Mouse (Mus musculus) heart, adult 9 months (tissue): ENCODE data around the gene Mettl9.
"Not testable (repeated sequence)": the region's sequence is repeated elsewhere in the genome, so short reads cannot be mapped to it uniquely, and the experiment has no call there.

Experiments used
- DNase-seq, 2 experiments: peaks; one replicate each; pipeline ENCODE4 v3.0.0; 2022; ENCODE audit warnings: low spot score in 2 of 2

Gene Mettl9

GRCm38 (mm10) chr7:121033856-121034652 lies at the start of gene Mettl9:
Gene Mettl9, plus strand, starts transcription at chr7:121034445.
- DNase-seq: peak; percentile 93

GRCm38 (mm10) chr7:120991191-120991590 lies 43.1 kb upstream of the Mettl9 start:
- no peak for DNase-seq

DNA sequence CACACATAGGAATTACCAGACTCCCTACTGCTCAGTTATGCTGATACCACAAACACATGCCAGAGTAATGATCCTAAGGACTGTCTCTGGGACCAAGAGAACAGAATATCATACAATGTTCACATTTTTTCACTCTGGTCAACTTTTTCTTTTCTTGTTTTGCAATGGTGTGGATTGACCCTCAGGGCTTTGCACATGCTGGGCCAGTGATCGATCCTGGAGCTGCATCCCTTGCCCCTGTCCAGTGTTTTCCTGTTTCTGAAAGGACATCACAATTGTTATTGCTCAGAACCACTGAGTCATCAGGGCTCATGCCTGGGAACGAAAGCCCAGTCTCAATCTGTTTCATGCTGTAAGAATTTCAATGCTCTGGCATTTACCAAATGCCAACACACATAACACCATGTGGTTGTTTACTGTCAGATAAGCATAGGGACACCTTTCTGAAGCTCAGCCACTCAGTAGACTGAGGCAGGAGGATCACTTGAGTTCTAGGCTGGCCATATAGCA lies 35.2 kb upstream of the Mettl9 start:
- no peak for DNase-seq

DNA sequence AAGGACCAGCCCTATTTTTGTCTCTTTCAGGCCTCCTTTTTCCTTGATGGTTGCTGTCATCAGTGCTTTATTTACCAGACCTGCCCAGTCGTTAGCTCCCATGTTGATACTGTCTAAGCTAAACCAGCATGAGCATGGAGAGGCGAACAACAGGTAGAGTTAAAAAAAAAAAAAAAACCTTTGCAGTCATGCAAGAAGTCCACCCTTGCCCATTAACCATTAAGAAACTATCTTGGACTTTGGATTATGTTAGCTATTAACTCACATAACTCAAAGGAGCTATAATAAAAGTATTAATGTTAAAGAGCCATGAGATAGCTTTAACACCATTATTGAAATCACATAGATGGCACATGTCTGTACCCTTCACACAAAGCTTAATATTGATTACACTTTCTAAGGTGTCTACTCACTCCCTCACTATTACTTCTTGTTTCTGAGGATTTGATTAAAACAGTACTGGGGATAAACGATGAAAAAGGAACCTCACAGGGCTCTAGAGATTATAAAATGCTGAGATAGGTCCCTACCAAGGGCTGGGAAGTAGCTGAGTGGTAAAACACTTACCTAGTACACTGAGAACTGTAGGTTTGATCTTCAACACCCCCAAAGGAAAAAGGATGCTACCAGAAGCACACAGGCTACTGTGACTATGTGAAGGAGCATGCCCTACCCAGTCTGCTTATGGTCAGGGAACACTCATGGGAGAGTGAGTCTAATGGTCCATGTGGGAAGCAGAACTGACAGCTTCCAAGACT lies 34.0 kb upstream of the Mettl9 start:
- no peak for DNase-seq

DNA sequence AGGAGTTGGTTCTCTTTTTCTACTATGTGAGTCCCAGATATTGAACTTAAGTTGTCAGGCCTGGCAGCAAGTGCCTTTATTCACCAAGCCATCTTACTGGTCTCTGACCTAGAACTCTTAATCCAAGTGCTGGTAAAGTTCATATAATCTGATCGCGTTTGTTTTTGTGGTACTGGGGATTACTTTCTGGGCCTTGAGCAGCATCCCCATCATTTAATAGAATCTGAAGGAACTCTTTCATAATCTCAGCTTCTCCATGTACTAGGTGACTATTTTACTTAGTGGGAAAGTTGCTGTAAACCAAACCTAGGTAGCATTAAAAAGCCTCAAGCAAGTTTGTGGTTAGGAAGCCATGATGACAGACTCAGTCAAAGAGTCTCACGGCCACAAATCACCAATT lies 32.4 kb upstream of the Mettl9 start:
- no peak for DNase-seq

DNA sequence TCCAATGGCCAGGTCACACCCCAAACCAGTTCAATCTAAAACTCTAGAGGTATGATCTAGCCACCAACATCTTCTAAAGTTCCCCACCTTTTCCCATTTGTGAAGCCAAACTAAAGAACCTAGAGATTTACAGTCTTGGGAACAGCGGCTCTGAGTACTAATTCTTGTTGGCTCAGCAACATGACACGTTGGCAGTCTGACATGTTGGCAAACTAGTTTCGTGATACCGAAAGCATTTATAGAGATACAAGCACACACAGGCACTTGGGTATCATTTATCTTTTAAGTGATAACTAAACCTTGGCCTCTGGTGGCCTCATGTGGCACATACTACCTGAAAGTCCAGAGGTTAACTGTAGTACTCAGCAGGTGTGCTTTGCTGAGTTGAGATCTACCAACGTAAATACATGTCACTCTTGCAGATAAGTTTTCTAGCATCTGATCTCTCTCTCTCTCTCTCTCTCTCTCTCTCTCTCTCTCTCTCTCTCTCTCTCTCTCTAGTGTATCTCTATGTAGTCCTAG lies 31.8 kb upstream of the Mettl9 start:
- DNase-seq: no peak

DNA sequence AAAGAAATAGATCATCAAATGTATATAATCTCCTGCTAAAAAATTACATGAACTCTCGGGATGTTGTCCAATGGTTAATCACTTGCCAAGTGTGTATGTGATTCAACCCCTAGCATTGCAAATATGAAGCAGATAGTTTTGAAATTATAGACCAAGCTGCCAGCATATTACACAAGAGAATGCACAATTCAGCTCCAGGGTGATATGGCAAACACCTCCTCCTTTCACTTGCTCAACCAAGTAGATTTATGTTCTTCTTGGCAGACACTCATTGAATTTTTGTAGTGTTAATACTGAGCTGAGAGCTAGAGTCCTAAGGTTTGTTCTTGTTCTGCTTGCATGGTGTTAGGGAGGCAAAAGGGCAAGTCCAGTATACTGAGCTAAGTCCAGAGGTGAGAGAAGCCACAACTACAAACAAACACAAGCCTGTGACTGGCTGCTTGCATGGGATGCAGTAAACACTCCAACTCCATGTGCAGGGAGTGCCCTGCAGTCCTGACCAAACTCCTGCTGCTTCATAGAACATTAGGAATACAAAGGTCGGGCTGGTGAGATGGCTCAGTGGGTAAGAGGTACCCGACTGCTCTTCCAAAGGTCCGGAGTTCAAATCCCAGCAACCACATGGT lies 30.3 kb upstream of the Mettl9 start:
- DNase-seq: no peak

DNA sequence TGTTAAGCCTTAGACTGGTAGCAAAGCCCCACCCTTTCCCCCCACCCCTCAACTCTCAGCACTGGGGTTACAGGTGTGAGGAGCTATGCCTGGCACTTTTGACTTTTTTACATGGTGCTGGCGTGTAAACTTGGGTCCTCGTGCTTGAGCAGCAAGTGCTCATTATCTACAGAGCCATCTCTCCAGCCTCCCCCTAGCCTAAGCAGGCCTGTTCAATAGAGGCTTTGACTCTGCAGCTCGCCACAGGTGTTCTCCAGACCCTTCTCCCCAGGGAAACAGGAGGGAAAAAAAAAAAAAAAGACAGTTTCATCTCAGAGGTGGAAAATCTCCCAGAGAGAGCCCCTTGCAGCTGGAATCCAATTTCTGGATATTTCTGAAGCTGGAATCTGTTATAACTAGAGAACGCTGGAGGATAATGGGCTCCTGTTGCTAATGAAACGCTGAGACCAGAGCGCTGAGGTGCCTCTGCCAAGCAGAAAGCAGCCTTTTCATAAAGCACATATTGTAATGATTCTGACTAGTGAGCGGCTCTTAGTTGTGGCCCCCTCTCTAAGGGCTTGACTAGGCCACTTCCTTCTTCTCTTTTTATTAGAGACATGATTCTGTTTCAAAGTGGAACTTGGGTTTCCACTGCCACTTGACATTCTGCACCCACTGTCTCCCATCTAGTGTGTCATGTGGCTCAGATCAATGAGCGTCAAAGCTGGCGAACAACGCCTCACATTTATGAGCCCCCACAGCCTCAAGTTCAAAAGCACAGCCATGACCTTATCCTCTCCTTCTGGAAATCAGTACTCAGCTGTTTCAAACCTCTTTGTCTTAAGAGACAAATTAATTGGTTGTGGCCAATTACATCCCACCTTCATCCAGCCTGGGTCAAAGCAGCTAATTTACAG lies 22.2 kb upstream of the Mettl9 start:
- DNase-seq: no peak

GRCm38 (mm10) chr7:121014486-121014885 lies 19.8 kb upstream of the Mettl9 start:
- DNase-seq: no peak

GRCm38 (mm10) chr7:121018778-121019177 lies 15.5 kb upstream of the Mettl9 start:
- no peak for DNase-seq

DNA sequence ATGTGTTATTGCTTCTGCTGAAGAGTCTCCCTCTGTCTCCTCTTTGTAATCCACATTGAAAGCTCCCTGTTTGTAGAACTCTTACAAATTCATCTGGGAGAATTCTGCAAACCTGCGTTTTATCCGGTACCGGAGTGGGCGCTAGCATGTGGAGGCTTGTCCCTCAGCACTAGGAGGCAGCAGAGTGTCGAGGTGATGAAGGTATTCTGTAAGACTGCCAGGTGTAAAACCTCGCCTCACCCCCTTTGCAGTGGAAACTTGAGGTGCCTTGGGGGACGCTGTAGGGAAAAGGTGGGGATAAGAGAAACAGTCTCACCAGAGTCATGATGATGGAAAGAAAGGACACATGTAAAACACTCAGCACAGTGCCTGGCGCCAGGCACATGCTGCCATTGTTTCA lies 14.0 kb upstream of the Mettl9 start:
- no peak for DNase-seq

DNA sequence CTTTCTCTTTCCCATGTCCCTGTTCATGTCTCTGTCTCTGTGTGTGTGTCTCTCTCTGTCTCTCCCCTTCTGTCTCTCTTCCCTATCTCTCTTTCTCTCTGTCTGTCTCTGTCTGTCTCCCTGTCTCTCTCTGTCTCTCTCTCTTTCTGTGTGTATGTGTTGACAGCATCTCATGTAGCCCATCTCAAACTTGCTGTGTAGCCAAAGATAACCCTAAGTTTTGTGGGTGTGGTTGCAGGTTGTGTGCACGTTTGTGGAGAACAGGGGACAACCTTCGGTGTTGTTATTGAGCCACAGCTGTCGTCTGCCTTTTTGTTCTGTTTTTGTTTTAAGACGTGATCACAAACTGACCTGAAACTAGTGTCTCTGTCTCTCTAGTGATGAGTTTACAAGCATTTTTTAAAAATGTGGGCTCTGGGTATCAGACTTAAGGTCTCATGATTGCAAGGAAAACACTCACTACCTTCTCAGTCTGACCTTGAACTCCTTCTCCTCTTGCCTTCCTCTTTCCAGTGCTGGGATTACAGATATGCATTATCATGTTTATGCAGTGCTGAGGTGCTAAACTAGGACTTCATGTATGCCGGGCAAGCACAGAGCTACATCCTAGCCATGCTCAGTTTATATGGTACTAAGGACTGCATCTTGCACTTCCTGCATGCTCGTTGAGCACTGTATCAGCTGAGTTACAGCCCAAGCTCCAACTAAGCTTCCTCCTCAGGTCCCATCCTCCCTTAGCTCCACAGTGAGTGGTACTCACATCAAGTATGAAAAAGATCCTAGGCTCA lies 8.8 kb upstream of the Mettl9 start:
- no peak for DNase-seq

- DNase-seq: no peak
Observed at GRCm38 (mm10) chr7:121026300-121026699, 7.9 kb upstream of the Mettl9 start.

GRCm38 (mm10) chr7:121029947-121030346 lies 4.3 kb upstream of the Mettl9 start:
- DNase-seq: not testable (repeated sequence)

DNA sequence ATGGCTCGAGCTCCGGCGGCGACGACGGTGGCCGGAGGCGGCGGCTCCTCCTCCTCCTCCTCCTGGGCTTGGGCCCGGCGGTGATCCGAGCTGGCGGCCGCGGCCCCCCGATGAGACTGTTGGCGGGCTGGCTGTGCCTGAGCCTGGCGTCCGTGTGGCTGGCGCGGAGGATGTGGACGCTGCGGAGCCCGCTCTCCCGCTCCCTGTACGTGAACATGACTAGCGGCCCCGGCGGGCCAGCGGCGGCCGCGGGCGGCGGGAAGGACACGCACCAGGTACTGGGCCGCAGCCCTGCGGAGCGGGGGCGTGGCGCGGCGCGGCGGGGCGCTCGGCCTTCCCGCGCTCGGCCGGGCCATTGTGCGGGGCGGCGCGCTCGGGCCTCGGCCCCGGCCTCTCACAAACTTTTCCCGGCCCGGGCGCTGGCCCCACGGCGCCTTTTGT lies 476 bp downstream of the Mettl9 start:
- no peak for DNase-seq

- peak; percentile 41 to 53 for DNase-seq
Observed at GRCm38 (mm10) chr7:121035161-121035721, 996 bp downstream of the Mettl9 start.

DNA sequence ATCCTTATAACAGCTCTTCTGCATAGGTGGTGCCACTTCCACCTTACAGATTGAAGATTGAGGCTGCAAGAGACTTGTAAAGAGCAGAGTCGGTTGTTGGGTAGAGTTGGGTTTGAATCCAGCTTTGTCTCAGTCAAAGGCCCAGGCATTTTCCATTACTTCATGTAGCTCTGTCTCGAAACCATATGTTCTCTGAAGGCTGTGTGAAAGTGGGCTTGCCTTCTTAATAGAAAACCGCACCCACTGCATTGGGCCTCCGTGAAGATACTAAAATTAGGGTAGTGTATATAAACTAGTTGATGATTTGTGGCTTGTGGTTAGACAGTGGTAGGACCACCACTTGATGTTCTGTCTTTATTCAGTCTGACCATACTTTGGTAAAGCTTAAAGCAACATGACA lies 6.3 kb downstream of the Mettl9 start:
- no peak for DNase-seq

- no peak for DNase-seq
Observed at GRCm38 (mm10) chr7:121041989-121042388, 7.7 kb downstream of the Mettl9 start.

DNA sequence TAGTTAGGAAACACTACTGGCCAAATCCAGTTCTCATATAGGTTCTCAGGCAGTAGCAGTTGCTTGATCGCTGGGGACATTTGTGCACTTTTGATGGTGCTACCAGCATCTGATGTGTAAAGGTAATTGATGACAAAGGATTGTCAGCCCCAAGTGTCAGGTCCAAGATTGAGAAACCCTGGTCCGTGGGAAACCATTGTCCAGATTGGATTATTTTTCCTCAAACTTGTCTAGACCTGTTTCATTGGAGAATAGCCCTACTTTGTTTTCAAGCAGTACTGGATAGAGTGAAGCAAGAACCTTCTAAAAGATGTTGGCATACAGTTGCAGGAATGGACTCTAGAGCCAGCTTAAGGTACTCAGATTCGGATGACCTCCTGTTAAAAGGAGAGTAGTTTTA lies 8.8 kb downstream of the Mettl9 start:
- DNase-seq: no peak

GRCm38 (mm10) chr7:121043510-121043909 lies 9.3 kb downstream of the Mettl9 start:
- DNase-seq: no peak
